Mouse (Mus musculus) forebrain, embryonic 10.5 days (tissue): ENCODE measurements at regions not wholly inside any gene's neighbourhood (a gene's known extent, or its start where the extent isn't known, plus 50 kb on each side); places are given as distances from the start of the nearest gene placed in this dataset.

Source experiments
- DNase-seq: peaks from one replicate; pipeline ENCODE4 v3.0.0-alpha.2; 2017; ENCODE audit warnings: low spot score; ENCODE audit errors: extremely low spot score
- H3K27ac ChIP-seq: fragments of 300-500 bp; sonication (generic); 2 replicates; pipeline ENCODE4 v1.5.1; 2016; ENCODE audit warnings: mild to moderate bottlenecking
- H3K27me3 ChIP-seq: fragments of 300-500 bp; sonication (generic); 2 replicates; pipeline ENCODE4 v1.6.1; 2016; ENCODE audit warnings: mild to moderate bottlenecking; ENCODE audit not compliant: poor library complexity, severe bottlenecking
- H3K36me3 ChIP-seq: fragments of 300-500 bp; sonication (generic); replicated peaks from 2 replicates; pipeline ENCODE4 v1.6.1; 2016; ENCODE audit warnings: mild to moderate bottlenecking, moderate library complexity
- H3K4me1 ChIP-seq: fragments of 300-500 bp; sonication (generic); 2 replicates; pipeline ENCODE4 v1.6.1; 2016
- H3K4me3 ChIP-seq: fragments of 300-500 bp; sonication (generic); 2 replicates; pipeline ENCODE4 v1.5.1; 2016; ENCODE audit warnings: mild to moderate bottlenecking, moderate library complexity
- H3K9me3 ChIP-seq: fragments of 300-500 bp; sonication (generic); 2 replicates; pipeline ENCODE4 v1.6.1; 2016; ENCODE audit warnings: mild to moderate bottlenecking, moderate library complexity
- WGBS: fragments of 180-500 bp; shearing (Covaris S2); methylation state at CpG from one replicate; pipeline ENCODE4 v1.1.7; 2016; 5-methylcytosine and 5-hydroxymethylcytosine counted together

- DNase-seq: no peak
- H3K9me3 ChIP-seq: no peaks in the 10 kb centered on the region; the same call in 1 of the 2 replicates
- 92% methylated on average over 6 of the region's 6 CpGs for WGBS
These were observed 92.3 kb downstream of the Tes start for GRCm38 (mm10) chr6:17157270-17157669.

GRCm38 (mm10) chr6:17169971-17170781 lies 105.2 kb downstream of the Tes start:
- peak overlapping the region; percentile 68 for H3K27ac ChIP-seq
- WGBS: 59% methylated on average over 18 of the region's 18 CpGs

More at GRCm38 (mm10) chr6:17157270-17157669, 92.3 kb downstream of the Tes start:
- Histone ChIP-seq H3K27me3 (no peaks in the 10 kb centered on the region), H3K4me3 (no peak overlapping the region), H3K27ac (no peak overlapping the region), H3K36me3 (no peaks in the 10 kb centered on the region), H3K4me1 (no peaks in the 10 kb centered on the region)

GRCm38 (mm10) chr6:17170782-17171272 lies 105.9 kb downstream of the Tes start:
- WGBS: 56% methylated on average over 7 of the region's 7 CpGs
- H3K27ac ChIP-seq: peak overlapping the region; percentile 68
- H3K9me3 ChIP-seq: no peaks in the 10 kb centered on the region
- H3K4me1 ChIP-seq: peaks cover 28% of the 10 kb centered on the region
- DNase-seq: no peak
- H3K4me3 ChIP-seq: peak overlapping the region; percentile 25
- 0 out of 2 replicates have a peak, but pooled peaks cover 4% of the 10 kb centered on the region for H3K27me3 ChIP-seq
- H3K36me3 ChIP-seq: no peaks in the 10 kb centered on the region

More at GRCm38 (mm10) chr6:17169971-17170781, 105.2 kb downstream of the Tes start:
- Histone ChIP-seq H3K27me3 (0 out of 2 replicates have a peak, but pooled peaks cover 4% of the 10 kb centered on the region), H3K4me1 (peaks cover 28% of the 10 kb centered on the region), H3K4me3 (0 out of 2 replicates have a peak overlapping the region, but pooled peaks have one; percentile 3), H3K36me3 (no peaks in the 10 kb centered on the region), H3K9me3 (no peaks in the 10 kb centered on the region)
- no peak for DNase-seq

- H3K9me3 ChIP-seq: no peaks in the 10 kb centered on the region
- H3K36me3 ChIP-seq: no peaks in the 10 kb centered on the region
- DNase-seq: peak; percentile 57
- H3K27me3 ChIP-seq: 0 out of 2 replicates have a peak, but pooled peaks cover 4% of the 10 kb centered on the region
- WGBS: 23% methylated on average over 17 of the region's 17 CpGs
- peak overlapping the region; percentile 25 for H3K4me3 ChIP-seq
- peaks cover 28% of the 10 kb centered on the region for H3K4me1 ChIP-seq
- peak overlapping the region; percentile 68 for H3K27ac ChIP-seq
These were observed 106.5 kb downstream of the Tes start for GRCm38 (mm10) chr6:17171273-17172011.

- 0 out of 2 replicates have a peak, but pooled peaks cover 4% of the 10 kb centered on the region for H3K27me3 ChIP-seq
- no peaks in the 10 kb centered on the region for H3K9me3 ChIP-seq
- no peak overlapping the region for H3K4me3 ChIP-seq
- no peak for DNase-seq
- peak overlapping the region; percentile 68; the same call in 1 of the 2 replicates for H3K27ac ChIP-seq
- no peaks in the 10 kb centered on the region for H3K36me3 ChIP-seq
- 48% methylated on average over 1 of the region's 1 CpGs for WGBS
- peaks cover 28% of the 10 kb centered on the region for H3K4me1 ChIP-seq
These were observed 107.1 kb downstream of the Tes start for GRCm38 (mm10) chr6:17172050-17172449.

- Histone ChIP-seq H3K4me1 (peaks cover 3% of the 10 kb centered on the region; the same call in 1 of the 2 replicates), H3K36me3 (no peaks in the 10 kb centered on the region), H3K27ac (no peak overlapping the region), H3K27me3 (0 out of 2 replicates have a peak, but pooled peaks cover 4% of the 10 kb centered on the region), H3K4me3 (no peak overlapping the region), H3K9me3 (no peaks in the 10 kb centered on the region)
- 70% methylated on average over 7 of the region's 7 CpGs for WGBS
- DNase-seq: no peak
These were observed 103.8 kb upstream of the Cav2 start for GRCm38 (mm10) chr6:17177153-17177552.

- Histone ChIP-seq H3K9me3 (no peaks in the 10 kb centered on the region), H3K4me1 (no peaks in the 10 kb centered on the region), H3K36me3 (no peaks in the 10 kb centered on the region), H3K27ac (no peak overlapping the region), H3K4me3 (no peak overlapping the region), H3K27me3 (no peaks in the 10 kb centered on the region; the same call in 1 of the 2 replicates)
- 78% methylated on average over 1 of the region's 1 CpGs for WGBS
- DNase-seq: no peak
These were observed 101.5 kb upstream of the Cav2 start for GRCm38 (mm10) chr6:17179476-17179875.

GRCm38 (mm10) chr6:17186604-17187003 lies 94.4 kb upstream of the Cav2 start:
- H3K9me3 ChIP-seq: no peaks in the 10 kb centered on the region
- H3K27ac ChIP-seq: no peak overlapping the region
- WGBS: 73% methylated on average over 5 of the region's 5 CpGs
- DNase-seq: no peak
- H3K27me3 ChIP-seq: no peaks in the 10 kb centered on the region; the same call in 1 of the 2 replicates
- H3K36me3 ChIP-seq: no peaks in the 10 kb centered on the region
- H3K4me3 ChIP-seq: no peak overlapping the region
- H3K4me1 ChIP-seq: peaks cover 28% of the 10 kb centered on the region

GRCm38 (mm10) chr6:17187106-17187505 lies 93.9 kb upstream of the Cav2 start:
- WGBS: 60% methylated on average over 4 of the region's 4 CpGs

GRCm38 (mm10) chr6:17195538-17195937 lies 85.4 kb upstream of the Cav2 start:
- H3K4me1 ChIP-seq: peaks cover 3% of the 10 kb centered on the region; the same call in 1 of the 2 replicates
- no peak for DNase-seq
- no peaks in the 10 kb centered on the region for H3K9me3 ChIP-seq
- H3K27me3 ChIP-seq: peaks cover 23% of the 10 kb centered on the region
- no peak overlapping the region for H3K4me3 ChIP-seq
- no peak overlapping the region for H3K27ac ChIP-seq
- 72% methylated on average over 4 of the region's 4 CpGs for WGBS
- no peaks in the 10 kb centered on the region for H3K36me3 ChIP-seq

More at GRCm38 (mm10) chr6:17187106-17187505, 93.9 kb upstream of the Cav2 start:
- Histone ChIP-seq H3K27ac (no peak overlapping the region), H3K36me3 (no peaks in the 10 kb centered on the region), H3K27me3 (no peaks in the 10 kb centered on the region; the same call in 1 of the 2 replicates), H3K4me3 (no peak overlapping the region), H3K9me3 (no peaks in the 10 kb centered on the region), H3K4me1 (peaks cover 28% of the 10 kb centered on the region)
- no peak for DNase-seq

GRCm38 (mm10) chr6:17197728-17198397 lies 83.1 kb upstream of the Cav2 start:
- DNase-seq: no peak
- WGBS: 79% methylated on average over 18 of the region's 18 CpGs
- no peaks in the 10 kb centered on the region for H3K9me3 ChIP-seq
- H3K4me3 ChIP-seq: no peak overlapping the region
- H3K27me3 ChIP-seq: peaks cover 41% of the 10 kb centered on the region
- H3K36me3 ChIP-seq: no peaks in the 10 kb centered on the region
- peaks cover 3% of the 10 kb centered on the region; the same call in 1 of the 2 replicates for H3K4me1 ChIP-seq
- H3K27ac ChIP-seq: no peak overlapping the region

GRCm38 (mm10) chr6:17198876-17199275 lies 82.1 kb upstream of the Cav2 start:
- DNase-seq: no peak
- WGBS: 80% methylated on average over 9 of the region's 9 CpGs
- Histone ChIP-seq H3K4me1 (peaks cover 5% of the 10 kb centered on the region; the same call in 1 of the 2 replicates), H3K4me3 (no peak overlapping the region), H3K9me3 (no peaks in the 10 kb centered on the region), H3K27me3 (peaks cover 41% of the 10 kb centered on the region), H3K36me3 (no peaks in the 10 kb centered on the region), H3K27ac (no peak overlapping the region)
